Mouse (Mus musculus) heart, adult 8-10 months (tissue): ENCODE results near the gene Igfbp6. TPM values are rescaled to one million over a fixed set of nuclear protein-coding genes. Genes with fewer than 3 reads are reported as not detected.
A peak's percentile ranks its signal among the peaks of the same experiment; 100 is the strongest.

Source experiments
- DNase-seq: peaks from one replicate; pipeline ENCODE4 v3.0.0; 2022; ENCODE audit warnings: low spot score
- total RNA-seq, 4 experiments: library from RNA; stranded (reverse); gene quantifications; 2 replicates each; pipeline ENCODE4 v1.2.4; 2022

Igfbp6 gene
- total RNA-seq, 4 experiments from 2014 or later = 20.6 to 52.4 (median 26.0) TPM

DNA sequence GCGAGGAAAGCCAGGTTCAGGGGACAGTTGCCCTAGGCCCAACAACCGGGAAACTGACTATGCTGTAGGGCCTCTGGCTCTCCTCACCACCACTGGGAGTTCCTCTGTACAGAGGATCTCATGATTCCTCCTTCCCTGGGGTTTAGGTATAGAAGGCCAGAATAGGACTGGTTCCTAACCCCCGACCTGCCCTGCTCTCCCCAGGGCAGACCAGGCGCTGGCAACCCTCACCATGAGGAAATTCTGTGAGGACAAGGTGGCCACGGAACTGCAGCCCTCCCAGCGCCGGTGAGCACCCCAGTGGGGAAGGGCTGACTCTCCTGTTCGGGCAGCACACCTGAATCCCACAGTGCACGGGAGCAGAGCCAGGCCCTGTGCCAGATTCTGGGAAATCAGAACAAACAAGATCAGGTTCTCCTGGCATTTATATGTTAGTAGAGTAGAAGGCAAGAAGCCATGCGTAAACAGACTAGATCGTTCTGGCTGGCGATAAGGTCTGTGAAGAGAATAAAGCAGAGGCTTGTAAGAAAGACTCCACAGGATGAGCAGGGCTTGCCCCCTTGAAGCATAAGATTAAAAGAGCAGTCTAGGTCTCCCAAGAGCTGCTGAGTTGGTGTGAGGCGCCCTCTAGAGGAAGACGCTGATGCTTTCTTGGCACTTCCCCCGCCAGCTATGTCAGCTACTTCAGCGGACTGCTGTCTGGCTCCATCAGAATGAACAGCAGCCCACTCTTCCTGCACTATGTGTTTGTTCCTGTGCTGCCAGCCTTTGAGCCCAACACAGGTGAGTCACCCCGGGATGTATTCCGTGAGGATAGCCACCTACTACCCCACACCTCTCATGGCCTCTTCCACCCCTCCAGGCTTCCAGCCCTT, 35.3 kb upstream of the Igfbp6 start:
- DNase-seq = peak; percentile 79

DNA sequence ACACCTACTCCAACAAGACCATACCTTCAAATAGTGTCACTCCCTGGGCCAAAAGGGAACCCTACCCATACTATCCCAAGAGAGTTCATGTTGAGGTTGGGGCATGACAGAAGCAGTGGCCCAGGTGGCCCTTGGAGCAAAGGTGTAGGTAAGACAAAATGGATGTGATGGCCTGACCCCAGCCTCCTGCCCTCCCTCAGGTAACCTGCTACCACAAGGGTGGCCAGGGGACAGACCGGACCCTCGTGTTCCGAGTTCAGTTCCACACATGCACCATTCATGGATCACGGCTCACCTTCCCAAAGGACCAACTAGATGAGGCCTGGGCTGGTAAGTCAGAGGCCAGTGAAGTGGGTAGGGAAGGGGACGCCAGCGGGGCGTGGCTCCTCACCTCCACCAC, 33.9 kb upstream of the Igfbp6 start:
- no peak for DNase-seq

DNA sequence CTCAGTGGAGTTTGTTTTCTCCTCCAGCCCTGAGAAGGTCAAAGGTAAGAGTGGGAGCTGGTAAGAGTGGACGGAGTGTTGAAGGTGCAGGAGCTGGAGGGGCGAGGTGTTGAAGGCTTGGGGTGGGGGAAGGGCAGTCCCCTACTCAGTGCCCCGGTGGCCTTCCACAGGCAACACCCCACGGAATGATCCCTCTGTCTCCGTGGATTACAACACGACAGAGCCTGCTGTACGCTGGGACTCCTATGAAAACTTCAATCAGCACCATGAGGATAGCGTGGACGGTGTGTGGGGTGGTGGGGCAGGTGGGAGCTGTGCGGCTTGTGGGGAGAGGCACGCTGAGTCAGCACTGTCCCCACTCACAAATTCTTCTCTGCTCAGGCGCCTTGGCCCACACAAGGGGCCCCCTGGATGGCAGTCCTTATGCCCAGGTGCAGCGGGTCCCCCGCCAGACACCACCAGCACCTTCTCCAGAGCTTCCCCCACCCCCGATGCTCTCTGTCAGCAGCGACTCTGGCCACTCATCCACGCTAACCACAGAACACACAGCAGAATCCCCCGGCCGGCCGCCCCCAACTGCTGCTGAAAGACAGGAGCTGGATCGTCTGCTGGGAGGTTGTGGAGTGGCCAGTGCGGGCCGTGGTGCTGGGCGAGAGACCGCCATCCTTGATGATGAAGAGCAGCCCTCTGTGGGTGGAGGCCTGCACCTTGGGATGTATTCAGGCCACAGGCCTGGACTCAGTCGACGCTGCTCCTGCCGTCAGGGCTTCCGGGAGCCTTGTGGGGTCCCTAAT, 33.3 kb upstream of the Igfbp6 start:
- DNase-seq = no peak

DNA sequence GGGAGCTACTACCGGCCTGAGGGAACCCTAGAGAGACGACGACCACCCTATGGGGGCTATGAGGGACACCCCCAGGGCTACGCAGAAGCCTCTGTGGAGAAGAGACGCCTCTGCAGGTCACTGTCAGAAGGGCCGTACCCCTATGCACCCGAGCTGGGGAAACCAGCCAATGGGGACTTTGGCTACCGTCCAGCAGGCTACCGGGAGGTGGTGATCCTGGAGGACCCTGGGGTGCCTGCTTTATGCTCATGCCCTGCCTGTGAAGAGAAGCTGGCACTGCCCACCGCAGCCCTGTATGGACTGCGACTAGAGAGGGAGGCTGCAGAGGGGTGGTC, 32.7 kb upstream of the Igfbp6 start:
- DNase-seq = no peak

DNA sequence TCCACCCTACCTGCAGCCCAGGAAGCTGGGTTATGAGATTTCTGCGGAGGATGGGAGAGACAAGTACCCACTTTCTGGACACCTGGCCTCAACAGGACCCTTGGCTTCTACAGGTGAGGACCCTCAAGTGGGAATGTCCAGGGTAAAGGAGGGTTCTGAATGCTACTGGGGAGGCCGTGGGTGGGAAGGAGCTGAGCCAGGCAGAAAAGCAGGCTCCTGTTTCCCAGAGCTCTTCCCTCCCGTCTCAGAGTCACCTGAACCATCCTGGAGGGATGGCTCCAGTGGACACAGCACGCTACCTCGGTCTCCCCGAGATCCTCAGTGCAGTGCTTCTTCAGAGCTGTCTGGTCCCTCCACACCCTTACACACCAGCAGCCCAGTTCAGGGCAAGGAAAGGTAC, 32.0 kb upstream of the Igfbp6 start:
- DNase-seq = no peak

DNA sequence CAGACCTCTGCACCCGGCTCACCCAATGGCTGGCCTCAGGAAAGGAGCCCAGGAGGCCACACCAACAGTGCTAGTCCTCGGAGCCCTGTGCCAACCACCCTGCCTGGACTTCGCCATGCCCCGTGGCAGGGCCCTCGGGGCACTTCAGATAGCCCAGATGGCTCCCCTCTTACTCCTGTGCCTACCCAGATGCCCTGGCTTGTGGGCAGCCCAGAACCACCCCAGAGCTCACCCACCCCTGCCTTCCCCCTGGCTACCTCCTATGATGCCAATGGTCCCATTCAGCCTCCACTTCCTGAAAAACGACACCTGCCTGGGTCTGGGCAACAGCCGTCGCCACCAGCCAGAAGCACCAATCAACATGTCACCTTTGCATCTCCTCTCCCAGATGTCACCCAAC, 31.3 kb upstream of the Igfbp6 start:
- no peak for DNase-seq

DNA sequence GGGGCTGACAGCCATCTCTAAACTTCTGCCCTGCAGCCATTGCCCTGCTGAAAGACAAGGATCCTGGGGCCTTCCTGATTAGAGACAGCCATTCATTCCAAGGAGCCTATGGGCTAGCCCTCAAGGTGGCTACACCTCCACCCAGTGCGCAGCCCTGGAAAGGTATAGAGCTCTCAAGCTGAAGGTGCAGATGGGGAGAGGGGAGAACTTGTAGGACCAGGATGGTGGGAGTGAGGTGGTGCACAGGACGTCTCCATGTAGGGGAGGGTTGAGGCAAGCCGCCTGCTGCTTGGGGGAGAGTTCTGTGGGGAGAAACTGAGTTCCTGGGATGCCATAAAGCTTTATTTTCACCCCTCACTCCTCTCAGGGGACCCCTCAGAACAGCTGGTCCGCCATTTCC, 30.5 kb upstream of the Igfbp6 start:
- no peak for DNase-seq

DNA sequence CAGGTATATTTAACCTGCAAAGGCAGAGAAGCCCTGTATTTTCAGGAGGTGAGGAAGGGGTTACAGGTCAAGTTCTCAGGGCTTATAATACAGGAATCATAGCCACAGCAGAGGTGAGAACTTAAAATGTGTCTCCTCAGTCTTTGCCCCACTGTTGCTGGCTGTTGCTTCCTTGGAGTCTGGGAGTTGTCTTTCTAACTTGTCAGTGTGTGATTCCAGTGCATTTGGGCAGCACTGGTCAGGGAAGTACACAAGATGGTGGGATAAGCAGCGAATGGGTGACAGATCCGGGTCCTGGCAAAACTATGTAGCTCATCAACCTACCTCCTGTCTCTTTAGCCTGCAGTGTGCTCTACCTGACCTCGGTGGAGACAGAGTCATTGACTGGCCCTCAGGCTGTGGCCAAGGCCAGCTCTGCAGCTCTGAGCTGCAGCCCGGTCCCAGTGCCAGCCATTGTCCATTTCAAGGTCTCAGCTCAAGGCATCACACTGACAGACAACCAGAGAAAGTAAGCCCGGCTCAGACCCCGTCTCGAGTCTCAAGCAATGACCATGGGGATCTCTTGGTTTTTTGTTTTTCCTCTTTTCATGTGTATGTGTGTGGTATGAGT, 29.4 kb upstream of the Igfbp6 start:
- no peak for DNase-seq

DNA sequence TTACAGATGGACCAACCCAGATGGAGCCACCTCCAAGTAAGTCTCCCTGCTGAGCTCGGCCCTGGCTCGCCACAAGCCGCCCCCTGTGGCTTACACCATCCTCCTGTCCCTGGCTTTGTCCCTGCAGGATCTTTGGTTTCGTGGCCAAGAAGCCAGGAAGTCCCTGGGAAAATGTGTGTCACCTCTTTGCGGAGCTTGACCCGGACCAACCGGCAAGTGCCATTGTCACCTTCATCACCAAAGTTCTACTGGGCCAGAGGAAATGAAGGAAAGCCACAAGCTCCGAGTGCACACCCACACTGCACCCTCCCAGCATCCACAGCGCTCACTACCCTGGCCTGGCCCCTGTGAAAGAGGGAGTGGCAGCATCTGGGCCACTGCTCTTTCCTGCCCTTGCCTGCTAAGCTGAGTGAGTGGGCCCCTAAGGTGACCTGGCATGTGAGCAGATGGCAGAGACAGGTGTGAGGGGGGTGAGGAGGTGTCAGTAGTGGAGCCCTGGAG, 28.4 kb upstream of the Igfbp6 start:
- no peak for DNase-seq

DNA sequence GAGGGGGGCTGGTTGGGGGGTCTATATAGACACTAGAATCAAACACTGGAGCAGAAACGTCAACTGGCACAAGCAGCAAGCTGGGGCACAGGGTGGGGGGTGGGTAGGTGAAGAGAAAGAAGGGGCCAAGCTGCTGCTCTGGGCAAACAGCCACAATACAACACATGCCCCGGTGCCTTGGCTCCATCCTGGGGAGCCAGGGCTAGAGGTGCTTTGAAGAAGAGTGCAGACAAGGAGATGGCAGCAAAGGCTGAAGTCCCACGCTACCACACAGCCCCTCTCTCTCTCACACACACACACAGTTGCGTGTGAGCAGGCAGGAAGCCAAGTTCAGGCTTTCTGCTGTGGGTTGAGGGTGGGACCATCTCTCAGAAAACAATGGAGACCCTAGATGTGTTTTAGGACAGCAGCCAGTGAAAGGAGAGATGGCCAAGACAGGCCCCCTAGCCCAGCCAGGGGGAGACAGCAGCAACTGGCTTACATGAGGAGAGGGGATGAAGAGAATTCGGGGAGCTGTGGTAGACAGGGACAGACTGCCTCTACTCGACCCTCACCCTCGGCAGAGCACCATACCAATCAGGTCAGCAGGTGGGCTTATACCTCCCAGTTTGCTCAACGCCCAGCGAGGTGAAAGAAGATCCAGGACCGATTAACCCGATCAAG, 27.3 kb upstream of the Igfbp6 start:
- DNase-seq = no peak

DNA sequence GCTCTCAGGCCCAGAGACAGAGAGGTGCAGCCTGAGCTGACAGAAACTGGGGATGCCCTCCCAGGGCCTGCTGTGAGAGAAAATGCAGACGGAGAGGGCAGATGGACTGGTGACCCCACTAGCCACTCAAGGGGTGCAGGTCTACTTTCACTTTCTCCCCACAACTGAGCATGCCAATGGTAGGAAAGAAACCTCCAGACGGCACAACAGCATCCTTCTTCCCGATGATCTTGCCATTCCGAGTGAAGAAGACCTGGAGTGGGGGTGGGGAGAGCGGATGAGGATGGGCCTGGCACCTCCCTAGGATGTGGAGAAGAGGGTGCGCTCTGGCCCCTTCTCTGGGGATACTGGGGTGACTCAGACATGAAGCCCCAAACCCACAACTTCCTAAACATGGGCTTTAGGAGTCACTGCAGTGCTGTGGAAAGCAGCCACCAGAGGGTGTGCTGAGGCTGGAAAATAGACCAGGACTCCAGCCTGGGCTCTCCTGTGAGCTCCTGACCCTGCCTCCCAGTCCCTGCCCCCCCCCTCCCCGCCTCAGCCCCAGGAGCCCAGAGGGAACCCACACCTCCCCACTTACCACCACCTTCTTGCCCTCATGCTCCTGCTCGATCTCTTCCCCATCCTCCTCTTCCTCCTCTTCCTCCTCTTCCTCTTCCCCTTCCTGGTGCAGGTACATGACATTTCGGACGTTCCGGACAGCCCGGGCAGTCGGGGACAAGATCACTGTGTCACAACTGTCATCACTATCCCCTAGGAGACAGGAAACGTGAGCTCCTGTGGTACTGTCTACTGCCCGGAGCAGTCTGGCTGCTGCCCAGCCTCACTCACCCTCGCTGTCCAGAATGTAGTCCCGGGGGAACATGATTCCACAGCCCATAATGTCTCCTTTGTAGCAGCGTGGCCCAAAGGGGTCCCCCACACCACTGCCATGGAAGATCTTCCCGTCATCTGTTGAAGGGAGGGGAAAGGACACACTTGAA, 26.4 kb upstream of the Igfbp6 start:
- DNase-seq = no peak

DNA sequence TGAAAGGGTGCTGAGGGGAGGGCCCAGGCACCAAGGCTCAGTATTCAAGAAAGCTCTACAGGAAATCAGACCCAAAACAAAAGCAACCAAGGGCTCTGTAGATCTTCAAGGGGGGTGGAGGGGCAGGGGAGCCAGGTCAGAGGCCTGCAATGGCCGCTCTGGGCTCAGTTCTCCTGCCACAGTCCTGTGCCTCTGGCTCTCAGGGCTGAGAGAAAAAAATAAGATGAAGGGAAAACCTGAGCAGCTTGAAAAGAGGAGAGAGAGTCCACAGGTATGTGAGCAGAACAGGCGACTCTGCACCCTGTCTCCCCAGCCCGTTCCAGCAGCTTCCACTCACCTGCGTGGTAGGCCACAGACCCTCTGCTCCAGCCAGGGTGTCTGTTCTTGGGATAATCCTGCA, 25.6 kb upstream of the Igfbp6 start:
- DNase-seq = no peak

DNA sequence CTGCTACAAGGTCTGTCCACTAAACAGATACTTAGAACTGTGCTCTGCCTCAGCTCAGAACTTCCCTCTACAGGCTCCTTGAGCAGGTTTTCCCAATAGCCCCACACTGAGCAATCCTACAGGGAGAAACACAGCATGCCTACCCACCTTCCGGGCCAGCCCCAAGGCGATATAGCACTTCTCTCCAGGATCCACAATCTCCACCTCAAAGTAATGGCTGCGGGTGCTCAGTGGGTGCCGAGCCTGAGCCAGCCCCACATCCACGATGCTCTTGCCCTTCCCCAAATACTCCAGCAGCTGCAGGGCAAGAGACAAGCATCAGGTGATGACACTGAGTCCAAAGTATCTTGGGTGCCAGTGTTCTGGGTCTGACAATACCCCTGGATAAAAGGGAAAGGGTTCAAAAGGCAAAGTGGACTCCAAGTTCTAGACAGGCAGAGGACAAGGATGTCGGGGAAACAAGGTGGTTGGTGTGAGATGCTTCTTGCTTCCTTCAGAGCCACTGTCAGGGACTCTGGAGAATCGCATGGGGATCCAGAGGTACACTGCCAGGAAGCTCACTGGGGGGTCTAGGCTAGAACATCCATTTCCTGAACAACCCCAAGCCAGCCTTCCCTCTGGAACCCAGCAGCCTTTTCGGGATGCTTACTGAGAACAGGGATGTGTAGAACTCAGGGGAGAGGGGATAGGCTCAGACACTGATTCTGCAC, 24.9 kb upstream of the Igfbp6 start:
- no peak for DNase-seq

DNA sequence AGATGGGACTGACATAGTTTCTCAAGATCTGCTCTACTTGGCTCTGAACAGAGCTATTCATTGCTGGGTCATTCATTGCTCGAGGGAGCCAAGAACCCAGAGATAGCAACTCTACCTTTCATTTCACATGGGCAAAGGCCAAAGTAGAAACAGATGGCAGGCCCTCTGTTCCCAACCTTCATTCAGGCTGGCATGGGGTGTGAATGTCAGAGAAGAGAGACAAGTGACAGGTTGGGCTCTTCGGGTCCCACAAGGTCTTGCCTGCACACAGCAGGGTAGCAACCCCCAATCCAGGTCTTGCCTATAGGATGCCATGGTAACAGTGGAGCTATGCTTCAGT, 24.4 kb upstream of the Igfbp6 start:
- DNase-seq = no peak

DNA sequence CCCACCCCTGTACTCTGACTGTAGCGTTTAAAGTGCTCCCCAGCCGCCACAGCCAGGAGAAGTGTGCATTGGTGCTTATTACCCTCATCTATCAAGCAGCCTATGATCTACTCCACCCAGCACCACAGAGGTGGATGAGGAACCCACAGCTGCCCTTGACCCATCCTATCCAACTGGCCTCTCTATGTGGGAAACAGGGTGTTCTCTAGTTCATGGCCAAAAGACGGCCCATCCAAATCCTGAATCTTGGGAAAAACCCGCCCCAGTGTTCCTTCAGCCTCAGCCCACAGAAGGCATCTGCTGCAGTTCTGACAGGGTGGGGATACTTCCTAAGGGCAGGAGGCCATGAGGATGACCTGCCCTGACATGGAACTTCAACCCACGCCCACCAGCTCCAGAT, 23.6 kb upstream of the Igfbp6 start:
- peak; percentile 74 for DNase-seq

DNA sequence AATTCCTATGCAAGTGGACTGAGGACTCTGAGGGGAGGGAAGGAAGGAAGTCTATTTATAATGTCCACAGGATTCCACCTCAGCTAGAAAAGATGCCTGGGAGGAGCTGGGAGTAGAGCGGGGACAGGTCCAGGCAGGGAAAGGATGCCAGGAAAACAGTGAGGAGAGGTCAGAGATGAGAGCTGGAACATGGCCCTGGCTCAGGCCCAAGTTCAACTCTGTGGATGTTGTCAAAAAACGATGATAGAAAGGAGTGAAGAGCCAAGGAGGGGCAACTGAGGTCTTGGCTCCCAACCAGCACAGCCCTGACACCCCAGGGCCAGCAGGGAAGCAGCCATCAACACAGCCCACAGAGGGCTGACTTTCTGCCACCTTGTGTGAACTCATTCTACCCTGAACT, 17.9 kb upstream of the Igfbp6 start:
- no peak for DNase-seq

DNA sequence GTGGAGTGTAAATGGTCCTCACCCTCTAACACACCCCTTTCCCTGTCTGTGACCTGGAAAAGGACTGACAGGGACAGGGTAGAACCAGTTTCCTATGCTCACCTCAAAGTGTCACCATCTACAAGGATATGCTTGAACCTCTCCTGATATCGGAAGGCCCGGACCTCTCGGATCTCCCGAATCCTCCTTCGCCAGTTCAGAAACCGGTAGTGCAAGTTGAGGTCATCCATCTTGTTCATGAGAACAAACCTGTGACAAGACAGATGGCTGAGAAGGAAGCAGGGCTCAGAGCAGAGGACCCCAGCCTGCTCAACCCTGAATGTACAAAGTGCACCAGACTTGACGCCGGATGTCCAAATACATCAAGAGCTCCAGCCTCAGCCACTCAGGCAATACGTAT, 10.8 kb upstream of the Igfbp6 start:
- no peak for DNase-seq

DNA sequence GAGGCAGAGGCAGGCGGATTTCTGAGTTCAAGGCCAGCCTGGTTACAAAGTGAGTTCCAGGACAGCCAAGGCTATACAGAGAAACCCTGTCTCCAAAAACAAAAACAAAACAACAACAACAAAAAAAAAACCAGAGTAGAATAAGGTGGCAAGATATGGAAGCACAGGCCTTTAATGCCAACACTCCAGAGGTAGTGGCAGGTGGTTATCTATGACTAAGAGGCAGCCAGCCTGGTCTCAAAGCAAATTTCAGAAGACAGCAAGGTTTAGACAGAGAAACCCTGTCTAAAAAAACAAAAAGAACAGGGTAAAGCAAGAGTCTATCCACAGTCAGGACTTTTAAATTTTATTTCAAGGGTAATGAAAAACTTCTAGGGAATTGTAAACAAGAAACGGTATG, 9.5 kb upstream of the Igfbp6 start:
- no peak for DNase-seq

DNA sequence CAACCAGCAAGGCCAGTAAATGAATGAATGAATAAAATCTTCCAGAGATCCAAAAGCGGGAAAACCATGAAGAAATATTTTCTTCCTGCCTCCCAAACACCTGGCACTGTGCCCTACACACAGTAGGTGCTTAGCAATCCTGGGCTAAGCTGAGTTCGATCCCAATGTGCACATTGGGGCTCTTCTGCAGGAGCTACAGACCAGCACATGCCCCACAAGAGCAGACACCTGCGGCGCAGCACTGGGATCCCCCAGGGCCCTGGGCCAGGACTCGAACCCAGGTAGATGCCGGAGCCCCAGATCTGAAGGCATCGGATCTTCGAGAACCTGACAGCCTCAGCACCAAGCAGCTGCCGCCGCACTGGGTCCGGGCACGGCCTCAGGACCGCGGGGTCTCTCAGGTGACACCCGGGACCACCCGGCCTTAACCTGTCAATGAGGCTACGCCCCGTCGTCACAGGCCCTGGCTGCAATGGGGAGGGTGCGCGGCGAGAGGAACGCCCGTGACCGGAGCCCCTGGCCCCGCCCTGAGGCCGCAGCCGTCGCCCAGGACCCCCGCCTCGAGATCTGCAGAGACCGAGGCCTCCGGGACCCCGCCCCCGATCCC, 8.5 kb upstream of the Igfbp6 start:
- DNase-seq = no peak
